Mouse (Mus musculus): ENCODE measurements around the gene Ankrd35. TPM values are rescaled to one million over a fixed set of nuclear protein-coding genes. Genes with fewer than 3 reads are reported as not detected.
"Not testable (repeated sequence)": the region's sequence is repeated elsewhere in the genome, so short reads cannot be mapped to it uniquely, and the experiment has no call there.

Ankrd35 gene
- polyA plus RNA-seq, 1 experiment from 2014 or later = 1.1 TPM

DNA sequence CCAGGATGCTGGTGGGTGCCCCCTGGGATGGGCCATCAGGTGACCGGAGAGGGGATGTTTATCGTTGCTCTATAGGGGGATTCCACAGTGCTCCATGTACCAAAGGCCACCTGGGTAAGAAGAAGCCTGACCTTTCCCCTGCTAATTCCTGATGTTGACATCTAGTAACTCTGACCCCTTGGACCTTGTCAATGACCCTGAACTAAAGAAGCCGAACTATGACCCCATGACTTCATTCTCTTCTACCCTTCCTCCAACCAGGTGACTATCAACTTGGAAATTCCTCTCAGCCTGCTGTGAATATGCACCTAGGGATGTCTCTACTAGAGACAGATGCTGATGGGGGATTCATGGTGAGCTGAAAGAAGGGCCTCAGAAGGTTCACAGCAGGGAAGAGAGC, 22.6 kb upstream of the Ankrd35 start:
- Histone ChIP-seq H3K36me3 (peaks cover 22% of the 10 kb centered on the region), H3K9ac (no peak overlapping the region), H3K4me1 (no peaks in the 10 kb centered on the region), H3K4me2 (replicated peaks) (no peak overlapping the region), H3K27me3 (no peaks in the 10 kb centered on the region), H3K4me3 (no peak overlapping the region), H3K9me3 (no peaks in the 10 kb centered on the region), H3K27ac (no peak overlapping the region)
- ATAC-seq (ENCODE audit: insufficient number of reproducible peaks, insufficient read depth, low FRiP score, low TSS enrichment) = no peak
- WGBS = 70% methylated on average over 3 of the region's 3 CpGs

DNA sequence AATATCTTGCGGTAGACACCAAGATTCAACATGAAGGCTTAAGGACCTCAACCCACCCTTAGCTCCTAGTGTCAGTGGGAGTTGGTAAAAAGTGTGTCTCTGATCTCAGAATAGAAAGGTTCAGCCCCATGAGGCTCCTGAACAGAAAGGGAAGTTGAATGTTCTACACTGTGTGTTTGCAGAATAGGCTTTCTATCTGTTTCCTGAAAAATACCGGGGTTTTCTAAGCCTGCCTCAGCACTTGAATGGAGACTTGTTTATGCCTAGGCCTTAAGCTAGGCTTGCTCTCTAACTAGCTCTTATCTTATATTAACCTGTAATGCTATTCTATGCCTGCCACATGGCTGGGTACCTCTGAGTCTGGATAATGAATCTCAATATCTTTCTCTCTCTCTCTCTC, 9.0 kb upstream of the Ankrd35 start:
- no peak for ATAC-seq (ENCODE audit: insufficient number of reproducible peaks, insufficient read depth, low FRiP score, low TSS enrichment)
- H3K27ac ChIP-seq = no peak overlapping the region
- H3K27me3 ChIP-seq = no peaks in the 10 kb centered on the region
- 93% methylated on average over 2 of the region's 2 CpGs for WGBS
- no peaks in the 10 kb centered on the region for H3K9me3 ChIP-seq
- no peak overlapping the region for H3K4me2 ChIP-seq (replicated peaks)
- peaks cover 17% of the 10 kb centered on the region for H3K4me1 ChIP-seq
- no peak overlapping the region for H3K4me3 ChIP-seq
- peaks cover 4% of the 10 kb centered on the region; the same call in 1 of the 2 replicates for H3K36me3 ChIP-seq
- H3K9ac ChIP-seq = no peak overlapping the region

DNA sequence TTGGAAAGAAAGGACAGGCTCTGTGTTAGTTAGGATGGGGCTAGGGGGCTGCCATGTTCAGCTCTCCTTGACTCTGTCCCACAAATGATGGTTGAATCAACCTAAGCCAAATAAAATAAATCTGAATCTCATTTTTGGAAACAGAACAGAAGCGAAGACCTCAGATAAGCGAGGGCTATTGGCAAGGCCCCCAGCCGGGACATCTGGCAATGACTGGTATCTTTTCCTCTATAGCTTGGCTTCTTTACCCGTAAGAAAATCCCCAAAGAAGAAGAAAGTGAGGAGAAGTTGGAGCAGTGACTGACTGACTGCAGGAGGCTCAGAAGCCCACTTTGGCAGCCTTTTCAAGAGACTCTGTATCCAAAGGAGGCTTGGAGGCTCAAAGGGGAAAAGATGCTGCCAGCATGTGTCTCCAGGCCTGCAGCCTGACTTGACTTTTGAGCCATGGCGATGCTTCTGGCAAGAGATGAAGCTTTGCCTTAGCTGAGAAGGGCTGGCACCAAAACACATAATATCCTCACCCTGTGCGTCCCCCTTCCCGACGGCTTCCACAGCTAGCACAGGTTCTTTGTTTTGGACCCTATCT, 7.1 kb upstream of the Ankrd35 start:
- H3K27me3 ChIP-seq = no peaks in the 10 kb centered on the region
- 0 out of 2 replicates have a peak overlapping the region, but pooled peaks have one; percentile 15 for H3K9ac ChIP-seq
- H3K27ac ChIP-seq = peak overlapping the region; percentile 82
- 45% methylated on average over 8 of the region's 8 CpGs for WGBS
- no peak for ATAC-seq (ENCODE audit: insufficient number of reproducible peaks, insufficient read depth, low FRiP score, low TSS enrichment)
- H3K9me3 ChIP-seq = no peaks in the 10 kb centered on the region
- H3K4me1 ChIP-seq = peaks cover 17% of the 10 kb centered on the region
- H3K36me3 ChIP-seq = no peaks in the 10 kb centered on the region
- H3K4me3 ChIP-seq = peak overlapping the region; percentile 19; the same call in 1 of the 2 replicates
- peak overlapping the region; percentile 51 for H3K4me2 ChIP-seq (replicated peaks)

DNA sequence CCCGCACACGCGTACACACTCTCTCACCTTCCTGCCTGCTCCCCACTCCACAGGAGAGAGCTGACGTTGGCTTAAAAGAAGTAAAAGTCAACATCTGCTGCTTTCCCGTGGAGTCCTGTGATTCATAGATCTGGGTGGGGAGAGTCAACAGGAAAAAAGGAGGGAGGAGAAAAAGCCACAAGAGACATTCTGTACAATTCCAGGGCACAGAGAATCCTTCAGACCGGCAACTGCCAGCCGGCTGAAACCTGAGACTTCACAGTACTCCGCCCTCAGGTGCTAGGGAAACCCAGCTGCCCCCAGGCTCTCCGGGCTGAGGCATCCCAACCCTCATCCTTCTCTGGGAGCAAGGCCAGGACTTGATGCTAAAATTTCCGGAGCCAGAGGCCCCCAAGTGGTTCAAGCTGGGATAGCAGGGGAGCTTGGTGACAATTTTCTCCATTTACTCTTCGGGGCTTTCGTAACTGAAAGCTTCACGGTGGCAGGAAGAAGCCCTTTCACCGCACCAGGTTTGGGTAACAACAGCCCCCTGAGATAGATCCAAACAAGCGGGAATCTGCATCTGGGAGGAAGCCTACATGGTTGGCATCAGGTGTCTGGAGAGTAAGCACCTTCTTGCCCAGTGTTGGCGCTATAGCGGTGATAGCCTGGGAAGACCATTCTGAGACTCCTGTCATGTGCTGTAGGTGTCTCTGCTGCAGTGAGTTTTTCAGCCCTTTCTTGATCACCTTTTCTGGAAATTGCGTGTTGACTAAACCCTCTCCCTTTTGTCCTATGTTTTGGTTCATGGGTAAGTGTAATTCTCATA, 6.3 kb upstream of the Ankrd35 start:
- WGBS = 7% methylated on average over 18 of the region's 18 CpGs
- H3K9me3 ChIP-seq = no peaks in the 10 kb centered on the region
- no peaks in the 10 kb centered on the region for H3K27me3 ChIP-seq
- peak overlapping the region; percentile 45; the same call in 1 of the 2 replicates for H3K9ac ChIP-seq
- peak overlapping the region; percentile 82 for H3K27ac ChIP-seq
- H3K36me3 ChIP-seq = no peaks in the 10 kb centered on the region
- peak overlapping the region; percentile 19 for H3K4me3 ChIP-seq
- H3K4me2 ChIP-seq (replicated peaks) = peak overlapping the region; percentile 51
- H3K4me1 ChIP-seq = peaks cover 17% of the 10 kb centered on the region
- peak; percentile 91 for ATAC-seq (ENCODE audit: insufficient number of reproducible peaks, insufficient read depth, low FRiP score, low TSS enrichment)

DNA sequence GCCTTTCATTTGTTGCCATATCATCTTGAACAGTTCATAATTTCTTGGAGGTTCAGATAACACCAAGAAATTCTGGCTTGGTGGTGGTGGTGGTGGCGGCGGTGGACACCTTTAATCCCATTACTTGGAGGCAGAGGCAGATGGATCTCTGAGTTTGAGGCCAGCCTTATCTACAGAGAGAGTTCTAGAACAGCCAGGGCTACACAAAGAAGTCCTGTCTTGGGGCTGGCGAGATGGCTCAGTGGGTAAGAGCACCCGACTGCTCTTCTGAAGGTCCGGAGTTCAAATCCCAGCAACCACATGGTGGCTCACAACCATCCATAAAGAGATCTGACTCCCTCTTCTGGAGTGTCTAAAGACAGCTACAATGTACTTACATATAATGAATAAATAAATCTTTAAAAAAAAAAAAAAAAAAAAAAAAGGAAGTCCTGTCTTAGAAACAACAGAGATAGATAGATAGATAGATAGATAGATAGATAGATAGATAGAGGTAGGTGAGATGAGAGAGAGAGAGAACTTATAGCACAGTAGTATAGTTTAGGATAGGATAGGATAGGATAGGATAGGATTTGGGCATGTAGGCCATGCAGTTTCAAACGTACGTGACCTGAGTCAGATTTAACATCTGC, 4.1 kb upstream of the Ankrd35 start:
- not testable (repeated sequence) for H3K9ac ChIP-seq; H3K27me3 ChIP-seq; H3K4me3 ChIP-seq; H3K4me2 ChIP-seq (replicated peaks); H3K36me3 ChIP-seq; ATAC-seq (ENCODE audit: insufficient number of reproducible peaks, insufficient read depth, low FRiP score, low TSS enrichment); H3K27ac ChIP-seq; H3K9me3 ChIP-seq
- H3K4me1 ChIP-seq = peaks cover 17% of the 10 kb centered on the region
- 86% methylated on average over 7 of the region's 7 CpGs for WGBS

DNA sequence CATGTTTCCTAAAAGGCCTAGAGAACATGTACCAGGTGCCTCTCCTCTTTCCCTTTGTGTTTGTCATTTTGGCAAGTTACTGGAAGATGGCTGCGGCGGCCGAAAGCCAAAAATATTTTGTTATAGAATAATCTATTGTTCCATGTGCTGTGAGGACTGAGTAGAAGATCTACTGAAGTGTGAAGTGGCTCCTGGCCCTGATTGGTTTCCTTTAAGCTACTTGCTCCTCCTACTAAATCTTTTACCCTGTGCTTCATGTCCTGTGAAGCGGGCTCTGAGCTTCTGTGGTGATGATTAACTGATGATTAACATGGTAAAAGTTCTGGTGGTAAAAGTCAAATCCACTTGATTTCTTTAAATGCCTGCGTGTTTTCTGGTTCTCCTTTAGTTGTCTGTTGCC, 3.0 kb upstream of the Ankrd35 start:
- H3K36me3 ChIP-seq = no peaks in the 10 kb centered on the region
- no peak overlapping the region for H3K9ac ChIP-seq
- no peak for ATAC-seq (ENCODE audit: insufficient number of reproducible peaks, insufficient read depth, low FRiP score, low TSS enrichment)
- no peak overlapping the region for H3K4me2 ChIP-seq (replicated peaks)
- 0 out of 2 replicates have a peak, but pooled peaks cover 3% of the 10 kb centered on the region for H3K27me3 ChIP-seq
- no peak overlapping the region for H3K4me3 ChIP-seq
- no peak overlapping the region for H3K27ac ChIP-seq
- WGBS = 91% methylated on average over 5 of the region's 5 CpGs
- no peaks in the 10 kb centered on the region for H3K9me3 ChIP-seq
- peaks cover 17% of the 10 kb centered on the region for H3K4me1 ChIP-seq

DNA sequence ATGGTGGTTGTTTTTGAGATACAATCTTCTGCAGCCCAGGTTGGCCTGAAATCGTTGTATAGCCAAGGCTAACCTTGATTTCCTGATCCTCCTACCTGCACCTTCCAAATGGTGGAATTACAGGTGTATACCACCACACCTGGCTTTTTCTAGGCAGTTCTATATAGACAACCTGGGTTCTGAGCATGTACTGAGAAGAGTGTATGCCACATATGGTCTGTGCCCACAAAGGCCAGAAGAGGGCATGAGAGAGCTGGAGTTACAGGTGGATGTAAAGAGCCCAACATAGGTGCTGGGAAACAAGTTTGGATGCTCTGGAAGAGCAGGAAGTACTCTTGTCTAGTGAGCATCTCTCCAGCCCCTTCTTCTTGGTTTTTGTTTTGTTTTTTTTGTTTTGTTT, 2.6 kb upstream of the Ankrd35 start:
- WGBS = 34% methylated on average over 1 of the region's 1 CpGs
- no peak overlapping the region for H3K27ac ChIP-seq
- H3K4me2 ChIP-seq (replicated peaks) = no peak overlapping the region
- peaks cover 17% of the 10 kb centered on the region for H3K4me1 ChIP-seq
- ATAC-seq (ENCODE audit: insufficient number of reproducible peaks, insufficient read depth, low FRiP score, low TSS enrichment) = no peak
- H3K36me3 ChIP-seq = no peaks in the 10 kb centered on the region
- no peak overlapping the region for H3K4me3 ChIP-seq
- 0 out of 2 replicates have a peak, but pooled peaks cover 3% of the 10 kb centered on the region for H3K27me3 ChIP-seq
- no peak overlapping the region for H3K9ac ChIP-seq
- H3K9me3 ChIP-seq = no peaks in the 10 kb centered on the region

DNA sequence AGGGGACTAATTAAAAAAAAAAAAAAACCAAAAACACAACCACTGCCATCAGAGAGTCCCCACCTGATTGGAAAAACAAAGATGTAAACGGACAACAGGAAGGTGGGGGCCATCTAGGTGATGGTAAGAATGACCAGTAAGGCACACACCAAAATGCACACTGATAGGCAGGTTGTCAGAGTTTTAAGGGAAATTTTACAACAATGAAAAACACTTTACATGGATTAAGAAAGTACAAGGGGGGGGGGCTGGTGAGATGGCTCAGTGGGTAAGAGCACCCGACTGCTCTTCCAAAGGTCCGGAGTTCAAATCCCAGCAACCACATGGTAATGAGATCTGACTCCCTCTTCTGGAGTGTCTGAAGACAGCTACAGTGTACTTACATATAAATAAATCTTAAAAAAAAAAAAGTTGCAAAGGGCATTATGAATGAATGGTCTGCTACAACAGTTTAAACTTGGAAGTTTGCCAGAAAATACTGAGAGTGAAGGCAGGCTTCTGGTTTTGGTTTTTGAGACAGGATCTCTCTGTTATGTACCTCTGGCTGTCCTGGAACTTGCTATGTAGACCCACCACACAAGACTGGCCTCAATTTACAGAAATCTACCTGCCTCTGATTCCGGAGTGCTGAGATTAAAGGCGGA, 1.4 kb upstream of the Ankrd35 start:
- H3K9me3 ChIP-seq = no peaks in the 10 kb centered on the region
- no peak overlapping the region for H3K27ac ChIP-seq
- no peaks in the 10 kb centered on the region for H3K36me3 ChIP-seq
- no peak for ATAC-seq (ENCODE audit: insufficient number of reproducible peaks, insufficient read depth, low FRiP score, low TSS enrichment)
- H3K4me2 ChIP-seq (replicated peaks) = no peak overlapping the region
- 0 out of 2 replicates have a peak, but pooled peaks cover 3% of the 10 kb centered on the region for H3K27me3 ChIP-seq
- H3K4me3 ChIP-seq = no peak overlapping the region
- 97% methylated on average over 5 of the region's 5 CpGs for WGBS
- H3K4me1 ChIP-seq = peaks cover 7% of the 10 kb centered on the region
- H3K9ac ChIP-seq = no peak overlapping the region

DNA sequence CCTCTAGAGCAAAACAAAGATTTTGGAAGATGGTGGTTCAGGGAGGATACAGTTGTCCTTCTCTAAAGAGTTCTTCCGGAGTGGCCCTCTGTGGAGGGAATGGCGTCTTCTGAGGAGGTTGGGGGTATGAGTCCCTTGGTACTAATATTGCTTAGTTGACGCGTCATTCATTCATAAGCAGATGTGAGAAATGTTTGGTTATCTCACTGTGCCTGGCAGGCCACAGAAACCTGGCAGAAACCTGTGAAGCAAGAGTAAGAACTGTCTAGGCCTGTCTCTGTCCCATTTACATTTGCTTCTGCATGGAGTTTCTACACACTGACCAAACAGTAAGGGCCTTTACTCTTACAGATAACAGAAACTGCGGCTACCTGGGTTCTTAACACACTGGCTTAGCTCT, 1.6 kb downstream of the Ankrd35 start:
- no peaks in the 10 kb centered on the region for H3K9me3 ChIP-seq

DNA sequence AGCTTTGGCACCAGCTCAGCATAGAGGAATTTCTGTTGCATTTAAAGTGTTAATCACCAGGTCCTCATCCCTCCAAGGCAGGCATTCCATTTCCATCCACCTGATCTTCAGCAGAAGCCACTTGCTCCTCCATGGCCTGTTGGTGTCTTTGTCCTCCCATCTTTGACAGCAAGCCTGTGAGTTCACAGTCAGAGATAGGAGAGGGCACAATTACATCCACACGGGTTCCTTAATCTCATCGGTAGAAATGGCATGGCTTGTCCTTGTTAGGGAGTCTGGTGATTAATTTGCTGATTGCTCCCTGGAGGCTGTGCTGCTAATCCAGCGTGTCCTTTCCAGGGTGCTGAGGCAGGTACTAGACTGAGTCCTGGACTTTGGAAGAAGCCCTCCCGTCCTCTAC, 3.6 kb downstream of the Ankrd35 start:
- Histone ChIP-seq H3K4me2 (replicated peaks) (no peak overlapping the region), H3K27me3 (0 out of 2 replicates have a peak, but pooled peaks cover 3% of the 10 kb centered on the region), H3K4me3 (no peak overlapping the region), H3K4me1 (peaks cover 5% of the 10 kb centered on the region), H3K36me3 (no peaks in the 10 kb centered on the region), H3K9me3 (no peaks in the 10 kb centered on the region), H3K27ac (no peak overlapping the region), H3K9ac (no peak overlapping the region)
- 62% methylated on average over 4 of the region's 4 CpGs for WGBS
- ATAC-seq (ENCODE audit: insufficient number of reproducible peaks, insufficient read depth, low FRiP score, low TSS enrichment) = no peak

More for the DNA sequence above, 1.6 kb downstream of the Ankrd35 start:
- H3K4me3 ChIP-seq = no peak overlapping the region
- WGBS = 92% methylated on average over 5 of the region's 5 CpGs
- H3K4me1 ChIP-seq = peaks cover 5% of the 10 kb centered on the region
- H3K27ac ChIP-seq = no peak overlapping the region
- H3K9ac ChIP-seq = no peak overlapping the region
- H3K27me3 ChIP-seq = 0 out of 2 replicates have a peak, but pooled peaks cover 3% of the 10 kb centered on the region
- no peak overlapping the region for H3K4me2 ChIP-seq (replicated peaks)
- ATAC-seq (ENCODE audit: insufficient number of reproducible peaks, insufficient read depth, low FRiP score, low TSS enrichment) = no peak
- H3K36me3 ChIP-seq = no peaks in the 10 kb centered on the region

DNA sequence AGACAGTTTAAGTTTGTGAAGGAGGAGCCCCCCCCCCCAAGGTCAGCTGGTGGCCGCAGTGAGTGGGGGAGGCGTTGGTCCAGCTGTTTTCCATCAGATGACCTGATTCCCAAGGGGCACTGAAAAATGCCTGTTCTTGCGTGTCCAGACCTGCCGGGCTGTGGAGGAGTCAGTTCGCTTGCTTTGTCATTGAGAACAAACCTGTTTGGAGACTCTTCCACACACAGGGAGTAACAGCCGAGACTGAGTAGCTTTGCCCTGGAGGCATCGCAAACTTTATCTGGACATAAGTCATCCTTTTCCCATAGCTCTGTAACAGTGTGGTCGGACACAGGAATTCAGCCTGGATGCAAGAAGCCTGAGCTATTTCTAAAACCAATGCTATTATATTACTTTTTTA, 4.5 kb downstream of the Ankrd35 start:
- Histone ChIP-seq H3K9ac (no peak overlapping the region), H3K27me3 (peaks cover 8% of the 10 kb centered on the region; the same call in 1 of the 2 replicates), H3K27ac (peak overlapping the region; percentile 63), H3K4me2 (replicated peaks) (0 out of 2 replicates have a peak overlapping the region, but pooled peaks have one; percentile 20), H3K36me3 (no peaks in the 10 kb centered on the region), H3K9me3 (no peaks in the 10 kb centered on the region), H3K4me1 (peaks cover 5% of the 10 kb centered on the region), H3K4me3 (no peak overlapping the region)
- no peak for ATAC-seq (ENCODE audit: insufficient number of reproducible peaks, insufficient read depth, low FRiP score, low TSS enrichment)
- WGBS = 15% methylated on average over 8 of the region's 8 CpGs
